In the genomic region with DNA sequence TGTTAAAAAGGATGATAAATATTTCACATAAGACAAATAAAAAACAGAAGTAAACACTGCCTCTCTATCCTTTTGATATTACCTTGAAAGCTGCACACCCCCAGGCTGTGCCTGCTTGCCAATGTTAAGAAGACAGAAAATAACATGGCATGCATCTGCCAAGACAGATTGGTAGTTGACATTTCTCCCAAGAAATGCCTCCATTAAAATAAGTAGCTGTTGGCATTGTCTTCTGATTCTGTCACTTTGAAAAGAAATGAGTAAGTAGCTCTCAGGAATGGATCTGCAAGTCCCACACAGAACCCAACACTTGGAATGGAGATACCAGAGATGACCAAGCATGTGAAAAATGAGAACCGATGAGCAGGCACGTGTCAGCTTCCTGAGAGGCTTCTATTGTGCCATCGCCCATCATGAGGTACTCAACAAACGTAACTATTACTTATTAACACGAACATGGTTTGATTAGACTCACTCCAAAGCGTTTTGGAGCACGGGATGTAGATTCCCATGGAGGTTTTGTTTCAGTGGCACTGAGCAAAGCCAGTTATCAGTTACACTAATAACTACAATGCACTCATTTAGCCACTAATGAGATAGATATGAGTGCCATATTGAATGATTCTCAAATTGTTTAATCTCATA, we compare ENCODE assay signal across 29 mouse cellular contexts.
DNase-seq lines count a peak whose midpoint lies in the region; ATAC-seq and TF ChIP-seq lines count a peak whose summit lies in the region.
"Had no signal": no experiment of that assay in that cellular context is flagged by ENCODE, and none has a peak within 500 bp of the region (broad histone marks: within the 10 kb centered on the region; RNA-seq: fewer than 3 reads in every experiment).

No protein-coding gene starts in this region.

- 89% methylated on average over 7 of the region's 7 CpGs for WGBS in forebrain, embryonic 14.5 days
- WGBS in forebrain, embryonic 11.5 days, result 87% methylated on average over 7 of the region's 7 CpGs
- 91% methylated on average over 7 of the region's 7 CpGs for WGBS in midbrain, embryonic 13.5 days

- no peak for TF ChIP-seq CTCF in layer of hippocampus, adult 2 months (conservative IDR thresholded peaks at IDR 0.05)

- no peak for ATAC-seq in forebrain, embryonic 14.5 days
- no peak for ATAC-seq in forebrain, embryonic 11.5 days (replicated peaks; ENCODE audit: low FRiP score)
- ATAC-seq in midbrain, embryonic 13.5 days, result no peak
- ATAC-seq: forebrain, embryonic 13.5 days; hindbrain, embryonic 16.5 days; intestine, embryonic 15.5 days; Patski had no signal

- no peaks in the 10 kb centered on the region for H3K27me3 ChIP-seq in forebrain, embryonic 14.5 days (replicated peaks; ENCODE audit: control insufficient read depth, insufficient read depth, low read length)
- H3K27me3 ChIP-seq in forebrain, embryonic 11.5 days (ENCODE audit: control insufficient read depth, insufficient read depth, low read length), result no peaks in the 10 kb centered on the region
- H3K27me3 ChIP-seq in midbrain, embryonic 13.5 days, result no peaks in the 10 kb centered on the region
- H3K27me3 ChIP-seq: embryonic facial prominence, embryonic 13.5 days; forebrain, embryonic 13.5 days; heart, embryonic 12.5 days; heart, embryonic 15.5 days; hindbrain, embryonic 13.5 days; intestine, embryonic 15.5 days; Patski had no signal

- no peak overlapping the region for H3K4me3 ChIP-seq in forebrain, embryonic 14.5 days (ENCODE audit: low read depth, low read length)
- H3K4me3 ChIP-seq in forebrain, embryonic 11.5 days (ENCODE audit: low read depth, low read length), result no peak overlapping the region
- H3K4me3 ChIP-seq in layer of hippocampus, adult 2 months, result no peak overlapping the region
- H3K4me3 ChIP-seq in midbrain, embryonic 13.5 days (replicated peaks), result no peak overlapping the region
- H3K4me3 ChIP-seq: embryonic facial prominence, embryonic 10.5 days; embryonic facial prominence, embryonic 13.5 days; erythroblast, embryonic 14.5 days; forebrain, embryonic 13.5 days; heart, embryonic 12.5 days; heart, embryonic 15.5 days; hindbrain, embryonic 10.5 days; hindbrain, embryonic 13.5 days; intestine, embryonic 15.5 days had no signal

- no peaks in the 10 kb centered on the region for H3K36me3 ChIP-seq in forebrain, embryonic 14.5 days (ENCODE audit: control insufficient read depth, insufficient read depth, low read length)
- H3K36me3 ChIP-seq in forebrain, embryonic 11.5 days (ENCODE audit: control insufficient read depth, insufficient read depth, low read length), result no peaks in the 10 kb centered on the region
- H3K36me3 ChIP-seq in midbrain, embryonic 13.5 days, result no peaks in the 10 kb centered on the region
- H3K36me3 ChIP-seq: embryonic facial prominence, embryonic 10.5 days; embryonic facial prominence, embryonic 13.5 days; heart, embryonic 12.5 days; heart, embryonic 15.5 days; hindbrain, embryonic 10.5 days; hindbrain, embryonic 13.5 days; intestine, embryonic 15.5 days had no signal

- no peaks in the 10 kb centered on the region for H3K9me3 ChIP-seq in forebrain, embryonic 14.5 days (replicated peaks; ENCODE audit: control insufficient read depth, low read length)
- H3K9me3 ChIP-seq in forebrain, embryonic 11.5 days (ENCODE audit: control insufficient read depth, low read length), result no peaks in the 10 kb centered on the region
- no peaks in the 10 kb centered on the region for H3K9me3 ChIP-seq in midbrain, embryonic 13.5 days
- H3K9me3 ChIP-seq: embryonic facial prominence, embryonic 10.5 days; embryonic facial prominence, embryonic 13.5 days; forebrain, embryonic 13.5 days; heart, embryonic 12.5 days; heart, embryonic 15.5 days; hindbrain, embryonic 10.5 days; hindbrain, embryonic 13.5 days; intestine, embryonic 15.5 days had no signal

- H3K27ac ChIP-seq in forebrain, embryonic 14.5 days (ENCODE audit: low read depth, low read length), result no peak overlapping the region
- no peak overlapping the region for H3K27ac ChIP-seq in forebrain, embryonic 11.5 days (ENCODE audit: low read depth, low read length)
- peak overlapping the region; percentile 61 for H3K27ac ChIP-seq in layer of hippocampus, adult 2 months
- H3K27ac ChIP-seq in midbrain, embryonic 13.5 days, result no peak overlapping the region
- H3K27ac ChIP-seq: embryonic facial prominence, embryonic 10.5 days; embryonic facial prominence, embryonic 13.5 days; forebrain, embryonic 13.5 days; heart, embryonic 15.5 days; hindbrain, embryonic 10.5 days; hindbrain, embryonic 13.5 days; intestine, embryonic 15.5 days had no signal

- no peak overlapping the region for H3K4me2 ChIP-seq in forebrain, embryonic 14.5 days (ENCODE audit: low read length)
- no peak overlapping the region for H3K4me2 ChIP-seq in forebrain, embryonic 11.5 days (ENCODE audit: low read depth, low read length, severe bottlenecking)
- H3K4me2 ChIP-seq in midbrain, embryonic 13.5 days (replicated peaks), result no peak overlapping the region
- H3K4me2 ChIP-seq: embryonic facial prominence, embryonic 13.5 days; forebrain, embryonic 13.5 days; heart, embryonic 12.5 days; heart, embryonic 15.5 days; hindbrain, embryonic 13.5 days; intestine, embryonic 15.5 days had no signal

- DNase-seq in forebrain, embryonic 14.5 days (ENCODE audit: low spot score), result peak; percentile 50
- no peak for DNase-seq in forebrain, embryonic 11.5 days (ENCODE audit: low spot score)
- peak in 1 of 2 experiments; percentile 64 for DNase-seq in layer of hippocampus, adult 2 months (ENCODE audit: low spot score in 2 of 2)
- DNase-seq in layer of hippocampus, postnatal 25 days (ENCODE audit: extremely low spot score in 1 of 2, low spot score in 1 of 2), result no peak
- DNase-seq in testis, postnatal 10 days (ENCODE audit: low spot score), result peak; percentile 5
- DNase-seq in testis, postnatal 14 days (ENCODE audit: low spot score), result no peak
- no peak for DNase-seq in embryo, embryonic 10.5 days (ENCODE audit: low spot score)
- DNase-seq: adrenal gland, postnatal 10 days; adrenal gland, postnatal 36 days; cerebellum, adult 18-20 months; cerebellum, adult 9-11 months; cerebellum, postnatal 25 days; embryo, embryonic 11 days; gastrocnemius, postnatal 10 days; gastrocnemius, postnatal 36 days; heart, postnatal 10 days; heart, postnatal 36 days had no signal

- no peak overlapping the region for H3K9ac ChIP-seq in forebrain, embryonic 14.5 days (ENCODE audit: low read length)
- H3K9ac ChIP-seq in forebrain, embryonic 11.5 days (ENCODE audit: low read length), result no peak overlapping the region
- H3K9ac ChIP-seq in midbrain, embryonic 13.5 days (replicated peaks), result no peak overlapping the region
- H3K9ac ChIP-seq: embryonic facial prominence, embryonic 13.5 days; forebrain, embryonic 13.5 days; heart, embryonic 12.5 days; heart, embryonic 15.5 days; hindbrain, embryonic 13.5 days; intestine, embryonic 15.5 days had no signal

- H3K4me1 ChIP-seq in forebrain, embryonic 14.5 days (ENCODE audit: control insufficient read depth, insufficient read depth, low read length), result no peaks in the 10 kb centered on the region
- H3K4me1 ChIP-seq in forebrain, embryonic 11.5 days (replicated peaks; ENCODE audit: control insufficient read depth, insufficient read depth, low read length), result no peaks in the 10 kb centered on the region
- H3K4me1 ChIP-seq in midbrain, embryonic 13.5 days (replicated peaks), result 0 out of 2 replicates have a peak, but pooled peaks cover 3% of the 10 kb centered on the region
- H3K4me1 ChIP-seq: heart, embryonic 12.5 days; heart, embryonic 15.5 days; hindbrain, embryonic 10.5 days; intestine, embryonic 15.5 days had no signal

Comparison
In these comparisons a context has a peak if more than half of its experiments do, and no peak if none do; other contexts are left out.
1. DNase-seq: peak in forebrain, embryonic 14.5 days (single experiment) and testis, postnatal 10 days (single experiment); none in forebrain, embryonic 11.5 days (single experiment), layer of hippocampus, postnatal 25 days (0 of 2), testis, postnatal 14 days (single experiment) and embryo, embryonic 10.5 days (single experiment).